Comparison of ENCODE assay signal across 8 mouse cellular contexts in the genomic region with DNA sequence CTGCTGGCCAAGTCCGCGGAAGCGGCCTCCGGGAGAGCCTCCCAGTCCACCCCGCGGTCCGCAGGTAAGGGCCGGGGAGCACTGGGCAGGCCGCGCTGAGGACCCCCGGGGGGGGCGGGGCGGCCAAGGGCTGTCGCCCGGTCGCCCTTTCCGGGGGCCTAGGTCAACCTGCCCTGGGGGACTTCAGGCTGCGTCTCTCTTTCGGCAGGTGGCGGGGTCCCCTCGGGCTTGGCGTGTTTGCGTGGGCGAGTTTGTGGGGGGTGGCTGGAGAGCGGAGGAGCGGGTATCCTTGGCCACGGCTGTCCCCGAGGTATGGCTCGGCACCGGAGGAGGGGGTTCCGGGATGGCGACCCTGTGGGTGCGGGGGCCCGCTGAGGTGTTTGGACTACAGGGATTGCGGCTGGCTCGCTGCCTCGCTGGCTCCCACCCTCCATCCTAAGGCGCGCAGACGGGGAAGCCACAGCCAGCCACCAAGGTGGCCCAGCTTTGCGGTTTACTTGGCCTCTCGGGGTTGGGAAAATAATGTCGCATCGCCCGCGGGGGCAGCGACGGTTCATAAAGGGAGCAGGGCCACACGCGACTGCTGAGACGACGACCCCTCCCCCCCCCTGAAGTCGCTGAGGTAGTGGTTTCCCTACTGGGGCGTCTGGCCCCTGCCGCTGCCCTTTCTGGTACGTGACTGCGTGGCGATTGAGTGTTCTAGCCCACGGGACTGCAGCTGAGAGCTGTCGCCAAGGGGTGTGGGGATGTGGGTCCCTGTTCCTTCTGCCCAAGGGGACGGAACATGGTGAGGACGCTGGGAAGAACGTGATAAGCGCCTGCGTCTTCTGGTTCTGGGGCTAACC. TPM values are rescaled to one million over a fixed set of nuclear protein-coding genes. Genes with fewer than 3 reads are reported as not detected.
DNase-seq lines count a peak whose midpoint lies in the region; ATAC-seq and TF ChIP-seq lines count a peak whose summit lies in the region.

No protein-coding gene starts in this region.

- DNase-seq in heart, embryonic 10.5 days (ENCODE audit: low spot score): no peak
- no peak for DNase-seq in heart, adult 18-20 months
- peak; percentile 44 for DNase-seq in limb, embryonic 11.5 days (ENCODE audit: low spot score)

- no peaks in the 10 kb centered on the region for H3K4me1 ChIP-seq in heart, embryonic 10.5 days
- H3K4me1 ChIP-seq in cortical plate, adult 2 months (ENCODE audit: control insufficient read depth, insufficient read depth, low read length): no peaks in the 10 kb centered on the region
- no peaks in the 10 kb centered on the region for H3K4me1 ChIP-seq in hindbrain, embryonic 12.5 days
- no peaks in the 10 kb centered on the region for H3K4me1 ChIP-seq in limb, embryonic 11.5 days (ENCODE audit: control insufficient read depth, insufficient read depth, low read length)
- H3K4me1 ChIP-seq in neural tube, embryonic 14.5 days (ENCODE audit: control insufficient read depth, insufficient read depth, low read length): no peaks in the 10 kb centered on the region

- peak overlapping the region; percentile 69 for H3K4me3 ChIP-seq in heart, embryonic 10.5 days
- H3K4me3 ChIP-seq in cortical plate, adult 2 months (ENCODE audit: insufficient read depth, low read length): peak overlapping the region; percentile 99
- peak overlapping the region; percentile 60 for H3K4me3 ChIP-seq in hindbrain, embryonic 12.5 days
- H3K4me3 ChIP-seq in limb, embryonic 11.5 days (ENCODE audit: low read depth, low read length): peak overlapping the region; percentile 42
- peak overlapping the region; percentile 53 for H3K4me3 ChIP-seq in neural tube, embryonic 14.5 days (ENCODE audit: low read depth, low read length)

- ATAC-seq in CD4-positive, CD25-positive, alpha-beta regulatory T cell, adult 4 months: peak; percentile 32
- ATAC-seq in hindbrain, embryonic 12.5 days (ENCODE audit: low FRiP score): peak; percentile 78
- ATAC-seq in limb, embryonic 11.5 days (ENCODE audit: insufficient number of reproducible peaks, low FRiP score, low TSS enrichment, low read depth): peak; percentile 73; the same call in 1 of the 2 replicates
- ATAC-seq in neural tube, embryonic 14.5 days (ENCODE audit: low read depth): peak; percentile 76
- no peak for ATAC-seq in activated CD4-positive, CD25-positive, alpha-beta regulatory T cell, adult 4 months

- H3K9ac ChIP-seq in hindbrain, embryonic 12.5 days: peak overlapping the region; percentile 58
- 0 out of 2 replicates have a peak overlapping the region, but pooled peaks have one; percentile 17 for H3K9ac ChIP-seq in limb, embryonic 11.5 days (ENCODE audit: low read length)
- H3K9ac ChIP-seq in neural tube, embryonic 14.5 days (replicated peaks; ENCODE audit: low read depth, low read length): peak overlapping the region; percentile 55

- peaks cover 45% of the 10 kb centered on the region for H3K27me3 ChIP-seq in heart, embryonic 10.5 days (ENCODE audit: insufficient read depth, poor library complexity, severe bottlenecking)
- H3K27me3 ChIP-seq in hindbrain, embryonic 12.5 days: peaks cover 27% of the 10 kb centered on the region
- H3K27me3 ChIP-seq in limb, embryonic 11.5 days (ENCODE audit: control insufficient read depth, insufficient read depth, low read length): peaks cover 23% of the 10 kb centered on the region
- no peaks in the 10 kb centered on the region; the same call in 1 of the 2 replicates for H3K27me3 ChIP-seq in neural tube, embryonic 14.5 days (ENCODE audit: control insufficient read depth, insufficient read depth, low read length)

- no peaks in the 10 kb centered on the region for H3K9me3 ChIP-seq in heart, embryonic 10.5 days
- H3K9me3 ChIP-seq in hindbrain, embryonic 12.5 days (replicated peaks): no peaks in the 10 kb centered on the region
- no peaks in the 10 kb centered on the region for H3K9me3 ChIP-seq in limb, embryonic 11.5 days (ENCODE audit: control insufficient read depth, low read length)
- H3K9me3 ChIP-seq in neural tube, embryonic 14.5 days (ENCODE audit: control insufficient read depth, low read length): no peaks in the 10 kb centered on the region

- H3K36me3 ChIP-seq in heart, embryonic 10.5 days: no peaks in the 10 kb centered on the region
- H3K36me3 ChIP-seq in hindbrain, embryonic 12.5 days: no peaks in the 10 kb centered on the region
- H3K36me3 ChIP-seq in limb, embryonic 11.5 days (ENCODE audit: control insufficient read depth, insufficient read depth, low read length): no peaks in the 10 kb centered on the region
- H3K36me3 ChIP-seq in neural tube, embryonic 14.5 days (ENCODE audit: control insufficient read depth, insufficient read depth, low read length): no peaks in the 10 kb centered on the region

- peak overlapping the region; percentile 73 for H3K4me2 ChIP-seq in hindbrain, embryonic 12.5 days (replicated peaks)
- H3K4me2 ChIP-seq in limb, embryonic 11.5 days (ENCODE audit: low read depth, severe bottlenecking): peak overlapping the region; percentile 79
- H3K4me2 ChIP-seq in neural tube, embryonic 14.5 days (ENCODE audit: low read depth, low read length): peak overlapping the region; percentile 55

- peak; percentile 28; the same call in 1 of the 2 replicates for TF ChIP-seq POLR2A in cortical plate, adult 2 months (IDR thresholded peaks at IDR 0.05; ENCODE audit: extremely low read depth, insufficient read depth, low read length)

- TF ChIP-seq CTCF in cortical plate, adult 2 months (IDR thresholded peaks at IDR 0.05; ENCODE audit: extremely low read depth, insufficient read depth, low read length): no peak

- WGBS in heart, embryonic 10.5 days: 16% methylated on average over 59 of the region's 65 CpGs
- 21% methylated on average over 53 of the region's 65 CpGs for WGBS in hindbrain, embryonic 12.5 days
- whole genome bisulfite sequencing in limb, embryonic 11.5 days: 14% methylated on average over 53 of the region's 65 CpGs
- 11% methylated on average over 46 of the region's 65 CpGs for WGBS in neural tube, embryonic 14.5 days

- 0 out of 2 replicates have a peak overlapping the region, but pooled peaks have one; percentile 6 for H3K27ac ChIP-seq in heart, embryonic 10.5 days
- H3K27ac ChIP-seq in cortical plate, adult 2 months (ENCODE audit: insufficient read depth, low read length): peak overlapping the region; percentile 83
- H3K27ac ChIP-seq in hindbrain, embryonic 12.5 days: peak overlapping the region; percentile 53
- H3K27ac ChIP-seq in limb, embryonic 11.5 days (replicated peaks; ENCODE audit: low read depth, low read length): no peak overlapping the region
- H3K27ac ChIP-seq in neural tube, embryonic 14.5 days (ENCODE audit: low read depth, low read length): peak overlapping the region; percentile 62

RNA-seq across cellular contexts. Expression of a gene that starts 0.7 kb away (rescaled TPM):
- 0.83 and 2.3 TPM in 2 replicates for polyA plus RNA-seq in heart, embryonic 10.5 days (2016; fragmentation: Nextera tagmentation; extraction: Ambion mirVana)
- under 1 TPM; 0.74 to 0.87 TPM for total RNA-seq in heart, adult 18-20 months (2021)
- polyA plus RNA-seq in CD4-positive, CD25-positive, alpha-beta regulatory T cell, adult 4 months (2017; shearing (Covaris generic)): not detected
- 53.9 and 59.2 TPM in 2 replicates for polyA plus RNA-seq in cortical plate, adult 2 months (2012; rRNA removed)
- polyA plus RNA-seq in hindbrain, embryonic 12.5 days (2016; fragmentation: Nextera tagmentation; extraction: Ambion mirVana): 21.7 and 21.8 TPM in 2 replicates
- 2.1 and 2.7 TPM in 2 replicates for polyA plus RNA-seq in limb, embryonic 11.5 days (2014; fragmentation: Nextera tagmentation; extraction: Ambion mirVana)
- polyA plus RNA-seq in neural tube, embryonic 14.5 days (2014; fragmentation: Nextera tagmentation; extraction: Ambion mirVana): 44.4 and 44.7 TPM in 2 replicates
- polyA plus RNA-seq in activated CD4-positive, CD25-positive, alpha-beta regulatory T cell, adult 4 months (2017; shearing (Covaris generic)): not detected

RNA-seq across cellular contexts. Expression of a gene that starts 43.1 kb away (rescaled TPM):
- polyA plus RNA-seq in heart, embryonic 10.5 days (2016; fragmentation: Nextera tagmentation; extraction: Ambion mirVana): 119 and 125 TPM in 2 replicates
- total RNA-seq in heart, adult 18-20 months (2021): 10 to 100 TPM; 72.2 to 77.3 TPM
- 10 to 100 TPM; 49.3 to 77.1 TPM for polyA plus RNA-seq in CD4-positive, CD25-positive, alpha-beta regulatory T cell, adult 4 months (2017; shearing (Covaris generic))
- polyA plus RNA-seq in cortical plate, adult 2 months (2012; rRNA removed): 50.3 and 61.3 TPM in 2 replicates
- 129 and 131 TPM in 2 replicates for polyA plus RNA-seq in hindbrain, embryonic 12.5 days (2016; fragmentation: Nextera tagmentation; extraction: Ambion mirVana)
- 152 and 170 TPM in 2 replicates for polyA plus RNA-seq in limb, embryonic 11.5 days (2014; fragmentation: Nextera tagmentation; extraction: Ambion mirVana)
- polyA plus RNA-seq in neural tube, embryonic 14.5 days (2014; fragmentation: Nextera tagmentation; extraction: Ambion mirVana): 102 and 106 TPM in 2 replicates
- polyA plus RNA-seq in activated CD4-positive, CD25-positive, alpha-beta regulatory T cell, adult 4 months (2017; shearing (Covaris generic)): 10 to 100 TPM; 65.9 to 97.7 TPM

Comparison
In these comparisons a context has a peak if more than half of its experiments do, and no peak if none do; other contexts are left out.
1. H3K4me3 ChIP-seq: peak in every context shown above with its lines; median percentile 99 in cortical plate, adult 2 months; 69 in heart, embryonic 10.5 days; 60 in hindbrain, embryonic 12.5 days; 53 in neural tube, embryonic 14.5 days; 42 in limb, embryonic 11.5 days.